Mouse (Mus musculus) neural tube, embryonic 15.5 days (tissue): ENCODE results near the gene Gna11. TPM values are rescaled to one million over a fixed set of nuclear protein-coding genes. Genes with fewer than 3 reads are reported as not detected.

ENCODE experiments used
- ATAC-seq: fragments of 200-750 bp; cut with Nextera tagmentation; 2 replicates; pipeline ENCODE4 v1.8.0; 2017; ENCODE audit warnings: mild to moderate bottlenecking, moderate TSS enrichment, moderate library complexity; ENCODE audit not compliant: low FRiP score
- H3K27ac ChIP-seq: fragments of 300-500 bp; sonication (generic); replicated peaks from 2 replicates; pipeline ENCODE4 v1.5.1; 2015; ENCODE audit warnings: mild to moderate bottlenecking, inconsistent platforms
- H3K27me3 ChIP-seq: fragments of 300-500 bp; sonication (generic); replicated peaks from 2 replicates; pipeline ENCODE4 v1.6.1; 2015; ENCODE audit warnings: inconsistent platforms
- H3K36me3 ChIP-seq: fragments of 300-500 bp; sonication (generic); 2 replicates; pipeline ENCODE4 v1.6.1; 2015; ENCODE audit warnings: inconsistent platforms
- H3K4me1 ChIP-seq: fragments of 300-500 bp; sonication (generic); 2 replicates; pipeline ENCODE4 v1.6.1; 2015; ENCODE audit warnings: inconsistent platforms
- H3K4me2 ChIP-seq: fragments of 300-500 bp; sonication (generic); 2 replicates; pipeline ENCODE4 v1.6.1; 2015; ENCODE audit warnings: inconsistent platforms, mild to moderate bottlenecking, moderate library complexity
- H3K4me3 ChIP-seq: fragments of 300-500 bp; sonication (generic); replicated peaks from 2 replicates; pipeline ENCODE4 v1.5.1; 2015; ENCODE audit warnings: mild to moderate bottlenecking, inconsistent platforms
- H3K9ac ChIP-seq: fragments of 300-500 bp; sonication (generic); replicated peaks from 2 replicates; pipeline ENCODE4 v1.6.1; 2015; ENCODE audit warnings: mild to moderate bottlenecking, inconsistent platforms
- H3K9me3 ChIP-seq: fragments of 300-500 bp; sonication (generic); replicated peaks from 2 replicates; pipeline ENCODE4 v1.6.1; 2016; ENCODE audit warnings: inconsistent platforms
- WGBS: fragments of 180-500 bp; shearing (Covaris S2); methylation state at CpG from one replicate; pipeline ENCODE4 v1.1.7; 2015; ENCODE audit warnings: mixed read lengths; 5-methylcytosine and 5-hydroxymethylcytosine counted together
- polyA plus RNA-seq: library from polyadenylated mRNA; unstranded; fragments of >200 nt; fragmentation: Nextera tagmentation; extraction: Ambion mirVana; gene quantifications from 2 replicates; pipeline ENCODE4 v1.2.1, GENCODE M21; 2015

The Gna11 gene
- polyA plus RNA-seq, 1 experiment from 2014 or later: 91.1 TPM

- no peaks in the 10 kb centered on the region for H3K27me3 ChIP-seq
- no peak overlapping the region for H3K4me2 ChIP-seq
- WGBS: 93% methylated on average over 9 of the region's 9 CpGs
- H3K9me3 ChIP-seq: no peaks in the 10 kb centered on the region
- H3K27ac ChIP-seq: no peak overlapping the region
- peaks cover 19% of the 10 kb centered on the region for H3K4me1 ChIP-seq
- no peak for ATAC-seq
- no peak overlapping the region for H3K9ac ChIP-seq
- H3K36me3 ChIP-seq: peaks cover 73% of the 10 kb centered on the region
- no peak overlapping the region for H3K4me3 ChIP-seq
These were observed 54.0 kb downstream of the Gna11 start for GRCm38 (mm10) chr10:81491018-81491417.

GRCm38 (mm10) chr10:81489941-81490340 lies 55.0 kb downstream of the Gna11 start:
- Histone ChIP-seq H3K27me3 (no peaks in the 10 kb centered on the region), H3K9ac (no peak overlapping the region), H3K27ac (no peak overlapping the region), H3K4me3 (no peak overlapping the region), H3K4me1 (peaks cover 14% of the 10 kb centered on the region), H3K4me2 (no peak overlapping the region), H3K9me3 (no peaks in the 10 kb centered on the region), H3K36me3 (peaks cover 74% of the 10 kb centered on the region)
- ATAC-seq: no peak
- WGBS: 83% methylated on average over 14 of the region's 14 CpGs

- no peak overlapping the region for H3K4me3 ChIP-seq
- 90% methylated on average over 11 of the region's 11 CpGs for WGBS
- peaks cover 71% of the 10 kb centered on the region for H3K36me3 ChIP-seq
These were observed 56.9 kb downstream of the Gna11 start for GRCm38 (mm10) chr10:81488081-81488480.

GRCm38 (mm10) chr10:81486496-81486895 lies 58.5 kb downstream of the Gna11 start:
- Histone ChIP-seq H3K36me3 (peaks cover 55% of the 10 kb centered on the region), H3K4me2 (no peak overlapping the region), H3K27ac (no peak overlapping the region), H3K9me3 (no peaks in the 10 kb centered on the region), H3K4me1 (peaks cover 18% of the 10 kb centered on the region), H3K9ac (no peak overlapping the region), H3K4me3 (no peak overlapping the region), H3K27me3 (no peaks in the 10 kb centered on the region)
- ATAC-seq: no peak
- 77% methylated on average over 10 of the region's 10 CpGs for WGBS

More at GRCm38 (mm10) chr10:81488081-81488480, 56.9 kb downstream of the Gna11 start:
- Histone ChIP-seq H3K4me2 (no peak overlapping the region), H3K27me3 (no peaks in the 10 kb centered on the region), H3K9me3 (no peaks in the 10 kb centered on the region), H3K4me1 (peaks cover 12% of the 10 kb centered on the region), H3K9ac (no peak overlapping the region), H3K27ac (no peak overlapping the region)
- ATAC-seq: no peak

- ATAC-seq: no peak
- Histone ChIP-seq H3K27ac (no peak overlapping the region), H3K4me2 (no peak overlapping the region), H3K9me3 (no peaks in the 10 kb centered on the region), H3K36me3 (peaks cover 46% of the 10 kb centered on the region), H3K27me3 (no peaks in the 10 kb centered on the region), H3K4me3 (no peak overlapping the region), H3K4me1 (peaks cover 25% of the 10 kb centered on the region), H3K9ac (no peak overlapping the region)
- WGBS: 75% methylated on average over 7 of the region's 7 CpGs
These were observed 59.4 kb downstream of the Gna11 start for GRCm38 (mm10) chr10:81485479-81486018.

- 12% methylated on average over 2 of the region's 2 CpGs for WGBS
These were observed 59.9 kb downstream of the Gna11 start for GRCm38 (mm10) chr10:81485060-81485449.

GRCm38 (mm10) chr10:81484441-81485059 lies 60.4 kb downstream of the Gna11 start:
- peak overlapping the region; percentile 39; the same call in 1 of the 2 replicates for H3K27ac ChIP-seq
- ATAC-seq: no peak
- WGBS: 42% methylated on average over 6 of the region's 6 CpGs

More at GRCm38 (mm10) chr10:81485060-81485449, 59.9 kb downstream of the Gna11 start:
- Histone ChIP-seq H3K36me3 (peaks cover 41% of the 10 kb centered on the region), H3K27ac (no peak overlapping the region; the same call in 1 of the 2 replicates), H3K9me3 (no peaks in the 10 kb centered on the region), H3K4me1 (peaks cover 30% of the 10 kb centered on the region), H3K4me3 (no peak overlapping the region), H3K4me2 (no peak overlapping the region), H3K9ac (0 out of 2 replicates have a peak overlapping the region, but pooled peaks have one; percentile 17), H3K27me3 (no peaks in the 10 kb centered on the region)
- ATAC-seq: no peak

GRCm38 (mm10) chr10:81483983-81484382 lies 61.0 kb downstream of the Gna11 start:
- no peaks in the 10 kb centered on the region for H3K27me3 ChIP-seq
- H3K27ac ChIP-seq: peak overlapping the region; percentile 39; the same call in 1 of the 2 replicates
- no peaks in the 10 kb centered on the region for H3K9me3 ChIP-seq
- 16% methylated on average over 9 of the region's 9 CpGs for WGBS
- H3K4me2 ChIP-seq: no peak overlapping the region
- peaks cover 37% of the 10 kb centered on the region for H3K4me1 ChIP-seq
- no peak overlapping the region for H3K4me3 ChIP-seq
- peaks cover 31% of the 10 kb centered on the region for H3K36me3 ChIP-seq
- H3K9ac ChIP-seq: no peak overlapping the region
- no peak for ATAC-seq

More at GRCm38 (mm10) chr10:81484441-81485059, 60.4 kb downstream of the Gna11 start:
- H3K27me3 ChIP-seq: no peaks in the 10 kb centered on the region
- H3K4me2 ChIP-seq: no peak overlapping the region
- H3K36me3 ChIP-seq: peaks cover 36% of the 10 kb centered on the region
- H3K4me1 ChIP-seq: peaks cover 34% of the 10 kb centered on the region
- H3K4me3 ChIP-seq: no peak overlapping the region
- 0 out of 2 replicates have a peak overlapping the region, but pooled peaks have one; percentile 17 for H3K9ac ChIP-seq
- no peaks in the 10 kb centered on the region for H3K9me3 ChIP-seq

GRCm38 (mm10) chr10:81482533-81482889 lies 62.5 kb downstream of the Gna11 start, which contains the start of gene Celf5:
Gene Celf5 (minus strand): TSS chr10:81482709.
- Histone ChIP-seq H3K27me3 (no peaks in the 10 kb centered on the region), H3K4me3 (peak within 1 kb of the TSS; percentile 72), H3K4me2 (peak within 1 kb of the TSS; percentile 71), H3K9ac (peak within 1 kb of the TSS; percentile 95), H3K36me3 (peaks cover 16% of the 10 kb centered on the region), H3K9me3 (no peaks in the 10 kb centered on the region), H3K4me1 (peaks cover 51% of the 10 kb centered on the region), H3K27ac (peak within 1 kb of the TSS; percentile 88)
- peak; percentile 69 for ATAC-seq
- under 1% methylated on average over 36 of the region's 36 CpGs for WGBS

- no peaks in the 10 kb centered on the region for H3K9me3 ChIP-seq
- H3K36me3 ChIP-seq: peaks cover 10% of the 10 kb centered on the region
- peak overlapping the region; percentile 95 for H3K9ac ChIP-seq
- peak; percentile 51 for ATAC-seq
- 2% methylated on average over 34 of the region's 35 CpGs for WGBS
- H3K4me2 ChIP-seq: peak overlapping the region; percentile 71
- H3K27ac ChIP-seq: peak overlapping the region; percentile 88
- peaks cover 55% of the 10 kb centered on the region for H3K4me1 ChIP-seq
- H3K27me3 ChIP-seq: no peaks in the 10 kb centered on the region
- H3K4me3 ChIP-seq: peak overlapping the region; percentile 72
These were observed 63.1 kb downstream of the Gna11 start for GRCm38 (mm10) chr10:81481605-81482532.
